Mouse (Mus musculus): Measurements from ENCODE around the gene Gm37240. TPM values are rescaled to one million over a fixed set of nuclear protein-coding genes. Genes with fewer than 3 reads are reported as not detected.

Gene Gm37240
- polyA plus RNA-seq, 1 experiment from 2014 or later: 0.67 TPM

DNA sequence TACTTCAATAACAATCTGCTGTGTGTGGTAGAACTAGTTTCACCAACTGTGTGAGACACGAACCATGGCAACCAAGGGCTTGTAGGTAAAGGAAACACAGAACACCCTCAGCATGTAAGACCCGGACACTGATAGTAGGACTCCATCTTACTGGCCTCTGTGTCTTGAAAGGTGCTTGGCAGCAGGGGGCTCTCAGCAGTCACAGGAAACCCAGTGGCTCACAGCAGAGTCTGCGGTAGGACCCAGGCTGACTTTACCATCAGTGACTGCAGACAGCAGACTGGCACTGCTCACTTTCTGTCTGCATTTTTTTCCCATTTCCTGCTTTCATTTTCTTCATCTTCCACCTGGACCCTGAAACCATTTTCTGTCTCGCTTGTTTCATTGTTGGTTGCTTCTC, 1176.6 kb downstream of the Gm37240 start:
- no peak overlapping the region for H3K4me3 ChIP-seq (ENCODE audit: low read depth, low read length)
- H3K36me3 ChIP-seq (ENCODE audit: control insufficient read depth, insufficient read depth, low read length): no peaks in the 10 kb centered on the region
- H3K4me2 ChIP-seq: no peak overlapping the region
- 86% methylated on average over 4 of the region's 4 CpGs for WGBS
- H3K27ac ChIP-seq (ENCODE audit: low read depth, low read length): no peak overlapping the region
- no peaks in the 10 kb centered on the region; the same call in 1 of the 2 replicates for H3K9me3 ChIP-seq (ENCODE audit: control insufficient read depth, low read length)
- H3K9ac ChIP-seq (ENCODE audit: low read length): no peak overlapping the region
- H3K4me1 ChIP-seq (ENCODE audit: control insufficient read depth, insufficient read depth, low read length): no peaks in the 10 kb centered on the region
- DNase-seq (ENCODE audit: low spot score, missing footprints): no peak
- no peaks in the 10 kb centered on the region for H3K27me3 ChIP-seq (ENCODE audit: control insufficient read depth, insufficient read depth, low read length)
- ATAC-seq (ENCODE audit: low FRiP score): no peak

DNA sequence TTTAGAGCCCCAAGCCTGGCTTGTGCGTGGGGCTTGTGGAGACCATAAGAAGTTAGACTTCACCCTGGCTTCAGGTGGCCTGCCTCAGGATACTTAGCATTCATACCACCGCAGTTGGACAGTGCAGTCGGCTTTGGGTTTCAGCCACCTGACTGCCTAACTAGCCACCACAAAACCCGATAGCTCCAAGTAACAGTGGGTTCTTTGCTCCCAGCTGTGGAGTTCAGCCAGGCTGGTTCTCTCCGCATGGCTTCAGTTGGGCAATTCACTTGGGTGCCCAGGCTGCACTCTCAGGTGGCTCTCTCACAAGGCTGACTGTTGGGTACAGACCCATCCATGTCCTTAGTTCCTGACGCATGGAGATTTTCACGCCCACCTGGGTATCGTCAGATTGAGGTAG, 1177.4 kb downstream of the Gm37240 start:
- 89% methylated on average over 8 of the region's 8 CpGs for WGBS
- Histone ChIP-seq H3K4me3 (ENCODE audit: low read depth, low read length) (no peak overlapping the region), H3K4me2 (no peak overlapping the region), H3K36me3 (ENCODE audit: control insufficient read depth, insufficient read depth, low read length) (no peaks in the 10 kb centered on the region), H3K4me1 (ENCODE audit: control insufficient read depth, insufficient read depth, low read length) (no peaks in the 10 kb centered on the region), H3K9me3 (ENCODE audit: control insufficient read depth, low read length) (no peaks in the 10 kb centered on the region; the same call in 1 of the 2 replicates), H3K27me3 (ENCODE audit: control insufficient read depth, insufficient read depth, low read length) (no peaks in the 10 kb centered on the region), H3K9ac (ENCODE audit: low read length) (no peak overlapping the region), H3K27ac (ENCODE audit: low read depth, low read length) (no peak overlapping the region)
- DNase-seq (ENCODE audit: low spot score, missing footprints) (no peak), ATAC-seq (ENCODE audit: low FRiP score) (no peak)

DNA sequence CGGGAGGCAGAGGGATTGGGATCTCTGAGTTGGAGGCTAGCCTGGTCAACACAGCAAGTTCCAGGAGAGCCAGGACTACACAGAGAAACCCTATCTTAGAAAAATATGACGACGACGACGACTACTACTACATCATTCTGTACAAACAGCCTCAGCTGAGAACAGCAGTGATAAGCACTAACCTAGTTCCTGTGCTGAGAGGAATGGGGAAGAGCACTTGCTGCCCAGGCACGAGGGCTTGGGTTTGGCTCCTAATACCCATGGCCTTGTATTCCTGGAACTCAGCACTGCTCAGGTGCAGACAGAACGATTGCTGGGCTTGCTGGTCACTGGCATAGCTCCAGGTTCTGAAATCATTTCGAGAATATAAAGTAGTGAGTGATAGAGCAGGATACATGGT, 1178.2 kb downstream of the Gm37240 start:
- no peak overlapping the region for H3K27ac ChIP-seq (ENCODE audit: low read depth, low read length)
- no peak for ATAC-seq (ENCODE audit: low FRiP score)
- no peaks in the 10 kb centered on the region for H3K4me1 ChIP-seq (ENCODE audit: control insufficient read depth, insufficient read depth, low read length)
- H3K4me2 ChIP-seq: no peak overlapping the region
- no peaks in the 10 kb centered on the region for H3K27me3 ChIP-seq (ENCODE audit: control insufficient read depth, insufficient read depth, low read length)
- 92% methylated on average over 8 of the region's 8 CpGs for WGBS
- no peak overlapping the region for H3K9ac ChIP-seq (ENCODE audit: low read length)
- H3K36me3 ChIP-seq (ENCODE audit: control insufficient read depth, insufficient read depth, low read length): no peaks in the 10 kb centered on the region
- H3K9me3 ChIP-seq (ENCODE audit: control insufficient read depth, low read length): no peaks in the 10 kb centered on the region; the same call in 1 of the 2 replicates
- DNase-seq (ENCODE audit: low spot score, missing footprints): no peak
- H3K4me3 ChIP-seq (ENCODE audit: low read depth, low read length): no peak overlapping the region

DNA sequence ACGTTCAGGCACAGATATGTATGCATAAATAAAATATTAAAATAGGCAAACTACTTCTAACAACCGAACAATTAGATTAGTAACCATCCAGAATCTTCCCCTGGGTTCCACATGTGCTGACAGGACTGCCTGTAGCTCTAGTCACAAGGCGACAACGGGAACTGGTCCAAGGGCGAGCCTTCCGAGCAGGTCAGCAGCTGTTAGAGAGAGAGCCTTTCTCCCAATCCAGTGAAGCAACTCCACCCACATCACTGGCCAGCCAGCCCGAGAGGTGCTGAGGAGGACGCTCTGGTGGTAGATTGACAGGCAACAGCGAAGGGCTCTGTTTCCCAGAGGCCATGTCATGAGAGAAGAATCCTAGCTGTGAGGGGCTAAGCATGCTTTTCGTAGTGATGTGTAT, 1178.8 kb downstream of the Gm37240 start:
- H3K9me3 ChIP-seq (ENCODE audit: control insufficient read depth, low read length): no peaks in the 10 kb centered on the region; the same call in 1 of the 2 replicates
- no peak overlapping the region for H3K27ac ChIP-seq (ENCODE audit: low read depth, low read length)
- no peak overlapping the region for H3K4me3 ChIP-seq (ENCODE audit: low read depth, low read length)
- no peaks in the 10 kb centered on the region for H3K36me3 ChIP-seq (ENCODE audit: control insufficient read depth, insufficient read depth, low read length)
- no peaks in the 10 kb centered on the region for H3K27me3 ChIP-seq (ENCODE audit: control insufficient read depth, insufficient read depth, low read length)
- ATAC-seq (ENCODE audit: low FRiP score) (no peak), DNase-seq (ENCODE audit: low spot score, missing footprints) (no peak)
- no peak overlapping the region for H3K9ac ChIP-seq (ENCODE audit: low read length)
- no peak overlapping the region for H3K4me2 ChIP-seq
- no peaks in the 10 kb centered on the region for H3K4me1 ChIP-seq (ENCODE audit: control insufficient read depth, insufficient read depth, low read length)
- WGBS: 81% methylated on average over 10 of the region's 10 CpGs

DNA sequence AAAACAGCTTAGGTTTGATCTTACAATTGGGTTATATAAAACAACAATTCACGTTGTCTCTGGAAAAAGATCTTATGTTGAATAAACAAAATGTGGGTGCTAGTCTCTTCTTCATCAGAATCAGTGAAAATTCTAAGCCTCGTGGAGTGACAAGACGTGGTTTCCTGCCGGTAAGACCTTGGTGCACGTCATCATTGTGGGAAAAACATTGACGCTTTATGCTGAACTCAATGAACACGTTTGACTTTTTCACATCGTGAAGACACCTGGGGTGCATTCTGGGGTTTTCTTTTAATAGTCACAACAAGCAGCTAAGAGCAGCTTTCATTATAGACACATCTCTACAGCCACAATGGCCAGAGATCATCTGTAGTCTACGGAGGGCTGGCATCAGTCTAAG, 1182.1 kb downstream of the Gm37240 start:
- 89% methylated on average over 9 of the region's 9 CpGs for WGBS
- Histone ChIP-seq H3K4me2 (no peak overlapping the region), H3K4me3 (ENCODE audit: low read depth, low read length) (no peak overlapping the region), H3K9me3 (ENCODE audit: control insufficient read depth, low read length) (no peaks in the 10 kb centered on the region; the same call in 1 of the 2 replicates), H3K36me3 (ENCODE audit: control insufficient read depth, insufficient read depth, low read length) (no peaks in the 10 kb centered on the region), H3K27ac (ENCODE audit: low read depth, low read length) (no peak overlapping the region), H3K27me3 (ENCODE audit: control insufficient read depth, insufficient read depth, low read length) (no peaks in the 10 kb centered on the region), H3K9ac (ENCODE audit: low read length) (no peak overlapping the region), H3K4me1 (ENCODE audit: control insufficient read depth, insufficient read depth, low read length) (no peaks in the 10 kb centered on the region)
- no peak for ATAC-seq (ENCODE audit: low FRiP score)
- DNase-seq (ENCODE audit: low spot score, missing footprints): no peak

DNA sequence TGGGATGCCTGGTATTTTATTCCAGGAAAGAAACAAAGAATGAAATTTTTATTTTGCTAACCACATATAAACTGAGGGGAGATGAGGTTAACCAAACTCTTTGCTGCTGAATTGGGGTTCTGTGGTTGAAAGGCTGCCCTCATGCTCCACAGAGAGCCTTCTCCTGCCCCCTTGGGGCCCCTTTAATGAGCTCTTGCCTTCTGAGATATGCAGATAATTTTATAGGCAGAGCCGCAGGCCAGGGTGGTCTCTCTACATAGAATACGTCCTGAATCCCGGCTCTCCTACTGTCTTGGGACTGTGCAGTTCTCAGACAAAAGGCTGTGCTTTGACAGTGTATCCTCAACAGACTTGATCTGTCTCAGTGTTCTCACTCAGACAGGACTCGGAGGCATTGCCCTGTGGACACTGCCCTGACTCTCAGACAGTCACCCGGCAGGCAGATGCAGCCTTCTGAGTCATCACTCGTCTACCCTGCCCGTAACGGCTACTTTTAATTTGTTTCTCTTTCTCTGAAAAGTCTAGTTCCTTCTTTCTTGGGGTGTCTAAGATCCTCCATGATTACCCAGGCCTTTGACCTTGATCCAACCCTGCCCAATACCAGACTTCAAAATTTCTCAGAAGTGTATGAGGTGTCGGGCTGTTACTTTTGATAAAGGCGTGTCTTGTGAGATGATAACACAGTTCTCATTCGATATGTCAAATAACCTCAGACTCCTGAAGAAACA, 1184.1 kb downstream of the Gm37240 start:
- Histone ChIP-seq H3K4me1 (ENCODE audit: control insufficient read depth, insufficient read depth, low read length) (no peaks in the 10 kb centered on the region), H3K9me3 (ENCODE audit: control insufficient read depth, low read length) (no peaks in the 10 kb centered on the region; the same call in 1 of the 2 replicates), H3K36me3 (ENCODE audit: control insufficient read depth, insufficient read depth, low read length) (no peaks in the 10 kb centered on the region), H3K27ac (ENCODE audit: low read depth, low read length) (no peak overlapping the region), H3K4me3 (ENCODE audit: low read depth, low read length) (no peak overlapping the region), H3K4me2 (no peak overlapping the region), H3K9ac (ENCODE audit: low read length) (no peak overlapping the region), H3K27me3 (ENCODE audit: control insufficient read depth, insufficient read depth, low read length) (no peaks in the 10 kb centered on the region)
- WGBS: 83% methylated on average over 11 of the region's 11 CpGs
- DNase-seq (ENCODE audit: low spot score, missing footprints): no peak
- ATAC-seq (ENCODE audit: low FRiP score): no peak

DNA sequence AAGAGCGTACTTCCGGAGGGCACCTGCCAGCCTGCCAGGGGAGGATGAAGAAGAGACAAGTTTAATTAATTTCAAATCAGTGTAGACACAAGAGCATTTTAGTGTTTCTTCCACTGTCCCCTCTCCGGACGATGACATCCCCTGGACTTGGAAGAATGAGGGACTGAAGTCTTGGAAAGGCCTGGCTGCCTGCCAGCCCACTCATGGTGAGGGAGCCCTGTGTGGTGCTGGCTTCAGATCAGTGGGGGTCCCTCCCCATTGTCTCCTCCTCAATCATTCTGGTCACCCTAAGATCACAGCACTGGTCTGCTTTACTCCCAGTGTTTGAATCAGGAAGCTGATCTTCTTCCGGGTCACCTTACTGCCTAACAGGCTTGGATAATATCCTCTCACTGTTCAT, 1185.4 kb downstream of the Gm37240 start:
- no peaks in the 10 kb centered on the region for H3K36me3 ChIP-seq (ENCODE audit: control insufficient read depth, insufficient read depth, low read length)
- ATAC-seq (ENCODE audit: low FRiP score) (no peak), DNase-seq (ENCODE audit: low spot score, missing footprints) (no peak)
- H3K27ac ChIP-seq (ENCODE audit: low read depth, low read length): no peak overlapping the region
- H3K9ac ChIP-seq (ENCODE audit: low read length): no peak overlapping the region
- H3K4me1 ChIP-seq (ENCODE audit: control insufficient read depth, insufficient read depth, low read length): no peaks in the 10 kb centered on the region
- H3K9me3 ChIP-seq (ENCODE audit: control insufficient read depth, low read length): no peaks in the 10 kb centered on the region
- H3K4me2 ChIP-seq: no peak overlapping the region
- WGBS: 89% methylated on average over 5 of the region's 5 CpGs
- no peaks in the 10 kb centered on the region for H3K27me3 ChIP-seq (ENCODE audit: control insufficient read depth, insufficient read depth, low read length)
- H3K4me3 ChIP-seq (ENCODE audit: low read depth, low read length): no peak overlapping the region

DNA sequence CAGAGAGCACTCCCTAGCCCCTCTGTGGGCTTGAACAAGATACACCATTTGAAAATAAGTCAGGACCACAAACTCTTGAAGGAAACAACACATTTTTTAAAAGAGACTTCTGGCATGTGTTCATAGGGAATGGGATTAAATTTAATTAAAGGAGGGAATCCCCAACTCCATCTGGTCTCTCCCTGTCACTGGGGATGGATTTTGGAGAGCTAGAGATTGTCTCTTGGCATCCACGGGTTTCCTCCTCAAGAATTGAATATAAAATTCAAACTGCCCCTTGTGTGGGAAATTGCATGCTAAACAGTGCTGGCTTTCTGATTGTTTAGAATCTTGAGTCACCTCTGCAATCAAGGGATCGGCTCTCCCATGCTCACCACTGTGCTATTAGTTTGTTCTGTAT, 1185.8 kb downstream of the Gm37240 start:
- H3K4me3 ChIP-seq (ENCODE audit: low read depth, low read length): no peak overlapping the region
- no peak overlapping the region for H3K9ac ChIP-seq (ENCODE audit: low read length)
- WGBS: 82% methylated on average over 2 of the region's 2 CpGs
- no peak for ATAC-seq (ENCODE audit: low FRiP score)
- H3K4me2 ChIP-seq: no peak overlapping the region
- no peaks in the 10 kb centered on the region for H3K9me3 ChIP-seq (ENCODE audit: control insufficient read depth, low read length)
- H3K4me1 ChIP-seq (ENCODE audit: control insufficient read depth, insufficient read depth, low read length): no peaks in the 10 kb centered on the region
- no peak for DNase-seq (ENCODE audit: low spot score, missing footprints)
- H3K27ac ChIP-seq (ENCODE audit: low read depth, low read length): no peak overlapping the region
- no peaks in the 10 kb centered on the region for H3K27me3 ChIP-seq (ENCODE audit: control insufficient read depth, insufficient read depth, low read length)
- H3K36me3 ChIP-seq (ENCODE audit: control insufficient read depth, insufficient read depth, low read length): no peaks in the 10 kb centered on the region

DNA sequence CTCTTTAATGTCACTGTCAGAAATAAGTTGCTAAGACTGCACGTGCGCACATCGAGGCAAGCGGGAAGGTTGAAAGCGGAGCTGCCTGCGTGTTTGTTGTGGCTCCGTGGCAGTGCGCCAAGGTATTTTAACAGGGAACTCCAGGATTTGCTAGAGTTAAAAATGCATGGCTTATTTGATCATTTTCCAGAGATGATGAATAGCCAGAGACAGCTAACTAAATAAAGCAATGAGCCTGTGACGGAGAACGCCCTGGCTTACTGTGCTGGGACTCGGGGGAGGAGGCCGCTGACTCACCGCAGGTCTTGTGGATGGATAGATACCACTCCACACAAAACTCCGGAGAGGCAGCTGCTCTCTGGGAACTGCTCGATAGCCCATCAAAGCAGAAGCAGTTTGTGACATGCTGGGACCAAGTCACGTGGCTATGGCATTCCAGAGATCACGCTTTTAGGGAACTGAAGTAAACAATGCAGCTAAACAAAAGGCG, 1190.8 kb downstream of the Gm37240 start:
- no peaks in the 10 kb centered on the region for H3K9me3 ChIP-seq (ENCODE audit: control insufficient read depth, low read length)
- H3K4me1 ChIP-seq (ENCODE audit: control insufficient read depth, insufficient read depth, low read length): no peaks in the 10 kb centered on the region
- H3K27me3 ChIP-seq (ENCODE audit: control insufficient read depth, insufficient read depth, low read length): no peaks in the 10 kb centered on the region
- H3K27ac ChIP-seq (ENCODE audit: low read depth, low read length): no peak overlapping the region
- no peak for DNase-seq (ENCODE audit: low spot score, missing footprints)
- H3K4me3 ChIP-seq (ENCODE audit: low read depth, low read length): no peak overlapping the region
- H3K36me3 ChIP-seq (ENCODE audit: control insufficient read depth, insufficient read depth, low read length): no peaks in the 10 kb centered on the region
- no peak overlapping the region for H3K4me2 ChIP-seq
- 59% methylated on average over 18 of the region's 18 CpGs for WGBS
- H3K9ac ChIP-seq (ENCODE audit: low read length): no peak overlapping the region
- ATAC-seq (ENCODE audit: low FRiP score): no peak

All from midbrain, embryonic 11.5 days (tissue).